Mouse (Mus musculus): ENCODE results near the gene Skap1.
A peak's percentile ranks its signal among the peaks of the same experiment; 100 is the strongest.

Skap1 gene

GRCm38 (mm10) chr11:96799511-96799910 lies 335.1 kb downstream of the Skap1 start:
- H3K36me3 ChIP-seq (ENCODE audit: insufficient read depth, low read length) = peaks cover 88% of the 10 kb centered on the region
- no peaks in the 10 kb centered on the region for H3K9me3 ChIP-seq (ENCODE audit: low read length)
- TF ChIP-seq NANOG (IDR thresholded peaks at IDR 0.05; ENCODE audit: borderline replicate concordance, low read length) = no peak
- H3K27me3 ChIP-seq (ENCODE audit: insufficient read depth, low read length) = no peaks in the 10 kb centered on the region
- peaks cover 88% of the 10 kb centered on the region for H3K4me1 ChIP-seq (replicated peaks; ENCODE audit: low read depth, low read length)
- H3K4me3 ChIP-seq (replicated peaks; ENCODE audit: low read length) = no peak overlapping the region

GRCm38 (mm10) chr11:96805606-96806005 lies 341.2 kb downstream of the Skap1 start:
- peaks cover 79% of the 10 kb centered on the region for H3K4me1 ChIP-seq (replicated peaks; ENCODE audit: low read depth, low read length)
- H3K27me3 ChIP-seq (ENCODE audit: insufficient read depth, low read length) = no peaks in the 10 kb centered on the region
- H3K4me3 ChIP-seq (replicated peaks; ENCODE audit: low read length) = no peak overlapping the region

GRCm38 (mm10) chr11:96808066-96808465 lies 343.7 kb downstream of the Skap1 start:
- Histone ChIP-seq H3K4me1 (replicated peaks; ENCODE audit: low read depth, low read length) (peaks cover 67% of the 10 kb centered on the region), H3K36me3 (ENCODE audit: insufficient read depth, low read length) (peaks cover 100% of the 10 kb centered on the region), H3K27me3 (ENCODE audit: insufficient read depth, low read length) (no peaks in the 10 kb centered on the region), H3K9me3 (ENCODE audit: low read length) (no peaks in the 10 kb centered on the region), H3K4me3 (replicated peaks; ENCODE audit: low read length) (no peak overlapping the region)
- TF ChIP-seq CTCF (conservative IDR thresholded peaks at IDR 0.05; ENCODE audit: low read length) = peak; percentile 34
- TF ChIP-seq NANOG (IDR thresholded peaks at IDR 0.05; ENCODE audit: borderline replicate concordance, low read length) = no peak
- no peak for TF ChIP-seq POU5F1 (IDR thresholded peaks at IDR 0.05; ENCODE audit: borderline replicate concordance, low read length)

More at GRCm38 (mm10) chr11:96805606-96806005, 341.2 kb downstream of the Skap1 start:
- H3K36me3 ChIP-seq (ENCODE audit: insufficient read depth, low read length) = peaks cover 100% of the 10 kb centered on the region
- H3K9me3 ChIP-seq (ENCODE audit: low read length) = no peaks in the 10 kb centered on the region
- no peak for TF ChIP-seq CTCF (conservative IDR thresholded peaks at IDR 0.05; ENCODE audit: low read length)
- TF ChIP-seq POU5F1 (IDR thresholded peaks at IDR 0.05; ENCODE audit: borderline replicate concordance, low read length) = no peak

Measured in E14TG2a.4 (cell line).